Mouse (Mus musculus) thymus, adult 2 months (tissue): ENCODE measurements around the gene Spef2. TPM values are rescaled to one million over a fixed set of nuclear protein-coding genes. Genes with fewer than 3 reads are reported as not detected.

Experiments
- DNase-seq: peaks from one replicate; pipeline ENCODE4 v3.0.0; 2021
- H3K27ac ChIP-seq: fragments of 200-500 bp; 2 replicates; pipeline ENCODE4 v1.5.1; 2012; ENCODE audit warnings: low read length, control low read depth; ENCODE audit not compliant: control insufficient read depth, insufficient read depth
- H3K27me3 ChIP-seq: fragments of 200-500 bp; 2 replicates; pipeline ENCODE4 v1.6.1; 2012; ENCODE audit warnings: mild to moderate bottlenecking, low read length, moderate library complexity, mixed read lengths; ENCODE audit not compliant: control insufficient read depth, insufficient read depth
- H3K36me3 ChIP-seq: fragments of 200-500 bp; 2 replicates; pipeline ENCODE4 v1.6.1; 2012; ENCODE audit warnings: mild to moderate bottlenecking, low read length, moderate library complexity; ENCODE audit not compliant: control insufficient read depth, insufficient read depth
- H3K4me1 ChIP-seq: fragments of 200-500 bp; replicated peaks from 2 replicates; pipeline ENCODE4 v1.6.1; 2012; ENCODE audit warnings: low read length; ENCODE audit not compliant: control insufficient read depth, insufficient read depth
- H3K4me3 ChIP-seq: fragments of 200-500 bp; 2 replicates; pipeline ENCODE4 v1.5.1; 2012; ENCODE audit warnings: mild to moderate bottlenecking, low read length, control low read depth, moderate library complexity; ENCODE audit not compliant: control insufficient read depth, insufficient read depth
- CTCF ChIP-seq: fragments of 200-500 bp; IDR thresholded peaks from 2 replicates; pipeline ENCODE4 v1.5.1; 2012; ENCODE audit warnings: mild to moderate bottlenecking, control low read depth, low read length, moderate library complexity, borderline replicate concordance; ENCODE audit not compliant: control insufficient read depth, poor library complexity, insufficient read depth; ENCODE audit errors: extremely low read depth
- POLR2A ChIP-seq: fragments of 200-500 bp; IDR thresholded peaks from 2 replicates; pipeline ENCODE4 v1.6.1; 2012; ENCODE audit warnings: mild to moderate bottlenecking, low read length, control low read depth, moderate library complexity; ENCODE audit not compliant: control insufficient read depth, poor library complexity, insufficient read depth; ENCODE audit errors: extremely low read depth
- WGBS: fragments of 180-500 bp; shearing (Covaris S2); methylation state at CpG from one replicate; pipeline ENCODE4 v1.1.7; 2018; 5-methylcytosine and 5-hydroxymethylcytosine counted together
- polyA plus RNA-seq: library from polyadenylated mRNA; depleted of rRNA; stranded (reverse); fragments of >200 nt; gene quantifications from 2 replicates; pipeline ENCODE4 v1.2.3, GENCODE M21; 2012

The Spef2 gene
- polyA plus RNA-seq, 1 experiment = 0.18 TPM

- H3K27me3 ChIP-seq = no peaks in the 10 kb centered on the region
- DNase-seq = no peak
- 34% methylated on average over 11 of the region's 11 CpGs for WGBS
- H3K4me1 ChIP-seq = peaks cover 3% of the 10 kb centered on the region
- H3K27ac ChIP-seq = peak overlapping the region; percentile 79
- TF ChIP-seq POLR2A (no peak), CTCF (no peak)
- H3K4me3 ChIP-seq = no peak overlapping the region
- no peaks in the 10 kb centered on the region for H3K36me3 ChIP-seq
Observed at GRCm38 (mm10) chr15:9580470-9581280, 168.0 kb downstream of the Spef2 start.

- Histone ChIP-seq H3K36me3 (no peaks in the 10 kb centered on the region), H3K27ac (no peak overlapping the region), H3K4me1 (peaks cover 3% of the 10 kb centered on the region), H3K27me3 (no peaks in the 10 kb centered on the region), H3K4me3 (no peak overlapping the region)
- DNase-seq = no peak
- TF ChIP-seq CTCF (no peak), POLR2A (no peak)
- WGBS = 38% methylated on average over 4 of the region's 4 CpGs
Observed at GRCm38 (mm10) chr15:9577303-9577702, 171.4 kb downstream of the Spef2 start.

- peak; percentile 65 for DNase-seq
- 5% methylated on average over 5 of the region's 5 CpGs for WGBS
- Histone ChIP-seq H3K27ac (peak overlapping the region; percentile 63), H3K36me3 (no peaks in the 10 kb centered on the region), H3K27me3 (no peaks in the 10 kb centered on the region), H3K4me1 (peaks cover 2% of the 10 kb centered on the region; the same call in 1 of the 2 replicates), H3K4me3 (no peak overlapping the region)
- TF ChIP-seq POLR2A (no peak), CTCF (no peak)
Observed at GRCm38 (mm10) chr15:9574796-9575195, 173.9 kb downstream of the Spef2 start.

- no peaks in the 10 kb centered on the region for H3K36me3 ChIP-seq
- no peak for DNase-seq
- H3K4me1 ChIP-seq = peaks cover 2% of the 10 kb centered on the region; the same call in 1 of the 2 replicates
- H3K4me3 ChIP-seq = no peak overlapping the region
- TF ChIP-seq CTCF (no peak), POLR2A (no peak)
- 97% methylated on average over 4 of the region's 4 CpGs for WGBS
- no peaks in the 10 kb centered on the region for H3K27me3 ChIP-seq
- H3K27ac ChIP-seq = no peak overlapping the region
Observed at GRCm38 (mm10) chr15:9573361-9573760, 175.3 kb downstream of the Spef2 start.

GRCm38 (mm10) chr15:9572664-9573063 is 176.0 kb downstream of the Spef2 start:
- DNase-seq = no peak
- Histone ChIP-seq H3K4me3 (no peak overlapping the region), H3K36me3 (no peaks in the 10 kb centered on the region), H3K27me3 (no peaks in the 10 kb centered on the region), H3K4me1 (peaks cover 2% of the 10 kb centered on the region; the same call in 1 of the 2 replicates), H3K27ac (no peak overlapping the region)
- no peak for TF ChIP-seq POLR2A
- no peak for TF ChIP-seq CTCF
- 42% methylated on average over 7 of the region's 7 CpGs for WGBS

GRCm38 (mm10) chr15:9571896-9572295 is 176.8 kb downstream of the Spef2 start:
- Histone ChIP-seq H3K36me3 (no peaks in the 10 kb centered on the region), H3K27ac (no peak overlapping the region; the same call in 1 of the 2 replicates), H3K4me1 (peaks cover 2% of the 10 kb centered on the region; the same call in 1 of the 2 replicates), H3K4me3 (no peak overlapping the region), H3K27me3 (no peaks in the 10 kb centered on the region)
- TF ChIP-seq POLR2A (no peak), CTCF (no peak)
- 43% methylated on average over 2 of the region's 2 CpGs for WGBS
- DNase-seq = no peak

- H3K27me3 ChIP-seq = no peaks in the 10 kb centered on the region
- 56% methylated on average over 4 of the region's 4 CpGs for WGBS
- no peak overlapping the region for H3K4me3 ChIP-seq
- no peak overlapping the region for H3K27ac ChIP-seq
- no peak for DNase-seq
- TF ChIP-seq POLR2A = no peak
- TF ChIP-seq CTCF = no peak
- peaks cover 5% of the 10 kb centered on the region for H3K4me1 ChIP-seq
- H3K36me3 ChIP-seq = no peaks in the 10 kb centered on the region
Observed at GRCm38 (mm10) chr15:9567316-9567715, 181.4 kb downstream of the Spef2 start.
